Mouse (Mus musculus): ENCODE results near the gene Pex26. TPM values are rescaled to one million over a fixed set of nuclear protein-coding genes. Genes with fewer than 3 reads are reported as not detected.

Gene Pex26
- total and polyA plus RNA-seq, 3 experiments: 2.8 to 3.3 (median 3.2) TPM

DNA sequence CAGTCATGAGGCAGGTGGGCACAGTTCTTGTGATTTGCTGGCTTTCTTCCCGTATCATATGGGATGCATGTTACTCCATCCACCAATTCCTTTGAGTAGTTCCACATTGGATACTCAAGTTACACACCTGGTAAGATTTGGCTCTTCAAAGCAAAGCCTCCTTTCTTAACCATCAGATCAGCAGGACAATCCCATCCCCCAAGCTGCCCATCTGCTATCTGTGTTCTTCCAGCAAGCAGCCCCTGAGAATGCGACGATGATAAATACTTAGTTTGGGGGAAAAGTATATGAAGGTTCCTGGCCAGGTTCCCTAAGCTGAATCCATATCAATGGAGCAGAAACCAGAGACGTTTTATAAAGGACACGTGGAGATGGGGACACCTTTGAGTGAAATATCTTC is 30.8 kb downstream of the Pex26 start:
- Histone ChIP-seq H3K9me3 (replicated peaks; ENCODE audit: low read length) (peaks cover 6% of the 10 kb centered on the region), H3K4me2 (ENCODE audit: insufficient read depth, low read depth, poor library complexity, severe bottlenecking) (no peak overlapping the region), H3K27ac (ENCODE audit: insufficient read depth, low read depth) (no peak overlapping the region), H3K36me3 (replicated peaks in 1 of 2; ENCODE audit: control insufficient read depth in 1 of 2, insufficient read depth in 1 of 2, low read length in 1 of 2) (no peaks in the 10 kb centered on the region), H3K79me2 (replicated peaks; ENCODE audit: control insufficient read depth, extremely low read depth, insufficient read depth, poor library complexity, severe bottlenecking) (no peaks in the 10 kb centered on the region), H3K4me1 (ENCODE audit: control insufficient read depth in 1 of 2, insufficient read depth in 2 of 2) (peaks cover 4 to 6% of the 10 kb centered on the region in 2 experiments; a peak in 3 of 4 replicates), H3K9ac (ENCODE audit: insufficient read depth, low read depth) (no peak overlapping the region), H3K4me3 (replicated peaks in 1 of 3; ENCODE audit: low read depth in 2 of 3, low read length in 2 of 3, poor library complexity in 1 of 3) (no peak overlapping the region), H3K27me3 (replicated peaks) (no peaks in the 10 kb centered on the region)
- dilution Hi-C loops (cut with MboI; ENCODE audit: extremely low pct_ligation_motif_present, extremely low pct_unique_long_range_greater_than_20kb, low sequenced_read_pairs) (no loop called here), in situ Hi-C loops (cut with MboI; ENCODE audit: low pct_ligation_motif_present, low pct_unique_long_range_greater_than_20kb, low sequenced_read_pairs) (no loop called here)
- no peak for DNase-seq (ENCODE audit: extremely low read depth)
- no peak for TF ChIP-seq TBP (conservative IDR thresholded peaks at IDR 0.05; ENCODE audit: low read depth, low read length)

DNA sequence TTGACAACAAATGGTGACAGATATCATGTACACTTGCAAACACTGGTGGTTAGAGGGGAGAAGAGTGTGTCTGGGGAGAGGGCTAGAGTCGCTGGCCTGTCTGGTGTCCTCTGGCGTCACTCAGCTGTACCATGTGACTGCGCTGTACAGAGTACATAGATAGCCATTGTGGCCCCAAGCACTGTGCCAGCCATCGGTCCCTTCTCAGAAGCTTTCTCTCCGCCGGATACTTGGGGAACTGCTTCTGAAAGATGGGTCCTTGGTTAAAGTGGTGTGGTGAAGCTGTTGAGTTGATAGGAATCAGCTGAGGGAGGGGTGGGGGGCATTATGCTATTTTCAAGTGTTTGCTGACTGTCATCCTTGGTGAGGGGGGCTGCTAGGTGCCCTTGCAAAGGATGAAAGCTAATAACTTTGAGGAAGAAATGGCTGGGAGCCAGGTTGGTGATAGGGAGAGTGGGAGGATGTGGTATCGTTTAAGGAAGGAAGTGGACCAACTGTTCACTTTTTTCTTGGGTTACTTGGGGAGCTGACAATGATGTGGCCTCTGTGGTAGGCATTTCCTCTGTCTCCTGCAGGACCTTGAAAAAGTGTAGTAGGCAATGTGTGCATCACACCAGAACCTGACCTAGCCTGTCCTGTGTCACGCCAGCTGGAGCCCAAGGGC is 31.3 kb downstream of the Pex26 start:
- Histone ChIP-seq H3K4me3 (replicated peaks in 1 of 3; ENCODE audit: low read depth in 2 of 3, low read length in 2 of 3, poor library complexity in 1 of 3) (no peak overlapping the region), H3K36me3 (replicated peaks in 1 of 2; ENCODE audit: control insufficient read depth in 1 of 2, insufficient read depth in 1 of 2, low read length in 1 of 2) (no peaks in the 10 kb centered on the region), H3K9me3 (replicated peaks; ENCODE audit: low read length) (peaks cover 6% of the 10 kb centered on the region), H3K79me2 (replicated peaks; ENCODE audit: control insufficient read depth, extremely low read depth, insufficient read depth, poor library complexity, severe bottlenecking) (no peaks in the 10 kb centered on the region), H3K9ac (ENCODE audit: insufficient read depth, low read depth) (no peak overlapping the region), H3K4me2 (ENCODE audit: insufficient read depth, low read depth, poor library complexity, severe bottlenecking) (no peak overlapping the region), H3K27ac (ENCODE audit: insufficient read depth, low read depth) (no peak overlapping the region), H3K4me1 (ENCODE audit: control insufficient read depth in 1 of 2, insufficient read depth in 2 of 2) (peaks cover 4 to 6% of the 10 kb centered on the region in 2 experiments; a peak in 3 of 4 replicates), H3K27me3 (replicated peaks) (no peaks in the 10 kb centered on the region)
- in situ Hi-C loops (cut with MboI; ENCODE audit: low pct_ligation_motif_present, low pct_unique_long_range_greater_than_20kb, low sequenced_read_pairs) (no loop called here), dilution Hi-C loops (cut with MboI; ENCODE audit: extremely low pct_ligation_motif_present, extremely low pct_unique_long_range_greater_than_20kb, low sequenced_read_pairs) (no loop called here)
- TF ChIP-seq ZC3H11A (IDR thresholded peaks at IDR 0.05; ENCODE audit: low read depth, low read length): no peak
- no peak for TF ChIP-seq KAT2A (IDR thresholded peaks at IDR 0.05; ENCODE audit: insufficient replicate concordance, low read length)
- TF ChIP-seq USF1 (IDR thresholded peaks at IDR 0.05; ENCODE audit: low read depth, low read length): no peak
- TF ChIP-seq JUN (IDR thresholded peaks at IDR 0.05; ENCODE audit: insufficient read depth, low read depth, low read length): no peak
- no peak for TF ChIP-seq ELF1 (IDR thresholded peaks at IDR 0.05; ENCODE audit: low read depth, low read length)
- no peak for TF ChIP-seq HCFC1 (IDR thresholded peaks at IDR 0.05; ENCODE audit: low read depth, low read length)
- TF ChIP-seq NRF1 (IDR thresholded peaks at IDR 0.05; ENCODE audit: low read depth, low read length): no peak
- no peak for TF ChIP-seq TCF12 (IDR thresholded peaks at IDR 0.05; ENCODE audit: low read depth, low read length)
- no peak for TF ChIP-seq CHD2 (IDR thresholded peaks at IDR 0.05; ENCODE audit: low read length)
- no peak for TF ChIP-seq ZKSCAN1 (IDR thresholded peaks at IDR 0.05; ENCODE audit: borderline replicate concordance, low read depth, low read length)
- no peak for DNase-seq (ENCODE audit: extremely low read depth)

DNA sequence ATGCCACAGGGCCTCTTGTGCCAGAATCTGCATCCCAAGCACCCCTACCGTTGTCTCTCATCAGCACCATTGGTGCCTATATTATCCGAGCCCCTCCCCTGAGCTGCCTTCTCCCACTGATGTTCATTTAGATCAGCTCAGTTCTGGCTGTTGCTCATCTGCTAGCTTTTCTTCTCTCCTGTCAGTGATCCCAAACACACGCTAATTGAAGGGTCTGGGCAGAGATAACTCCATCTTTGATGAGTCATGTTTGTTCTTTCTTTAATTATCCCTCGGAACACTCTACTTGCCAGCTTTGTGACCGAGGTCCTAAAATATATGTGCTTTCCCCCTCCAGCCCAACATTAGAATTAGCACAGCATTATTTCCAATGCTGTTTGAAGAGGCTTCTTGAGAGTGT is 31.9 kb downstream of the Pex26 start:
- Histone ChIP-seq H3K27me3 (replicated peaks) (no peaks in the 10 kb centered on the region), H3K4me1 (ENCODE audit: control insufficient read depth in 1 of 2, insufficient read depth in 2 of 2) (peaks cover 4 to 5% of the 10 kb centered on the region in 2 experiments; a peak in 3 of 4 replicates), H3K27ac (ENCODE audit: insufficient read depth, low read depth) (no peak overlapping the region), H3K4me2 (ENCODE audit: insufficient read depth, low read depth, poor library complexity, severe bottlenecking) (no peak overlapping the region), H3K9ac (ENCODE audit: insufficient read depth, low read depth) (no peak overlapping the region), H3K4me3 (replicated peaks in 1 of 3; ENCODE audit: low read depth in 2 of 3, low read length in 2 of 3, poor library complexity in 1 of 3) (no peak overlapping the region), H3K79me2 (replicated peaks; ENCODE audit: control insufficient read depth, extremely low read depth, insufficient read depth, poor library complexity, severe bottlenecking) (no peaks in the 10 kb centered on the region), H3K9me3 (replicated peaks; ENCODE audit: low read length) (peaks cover 6% of the 10 kb centered on the region), H3K36me3 (replicated peaks in 1 of 2; ENCODE audit: control insufficient read depth in 1 of 2, insufficient read depth in 1 of 2, low read length in 1 of 2) (no peaks in the 10 kb centered on the region)
- in situ Hi-C loops (cut with MboI; ENCODE audit: low pct_ligation_motif_present, low pct_unique_long_range_greater_than_20kb, low sequenced_read_pairs): no loop called here
- dilution Hi-C loops (cut with MboI; ENCODE audit: extremely low pct_ligation_motif_present, extremely low pct_unique_long_range_greater_than_20kb, low sequenced_read_pairs): no loop called here
- no peak for DNase-seq (ENCODE audit: extremely low read depth)
- TF ChIP-seq ZC3H11A (IDR thresholded peaks at IDR 0.05; ENCODE audit: low read depth, low read length): no peak
- no peak for TF ChIP-seq CTCF (conservative IDR thresholded peaks at IDR 0.05 in 1 of 2, IDR thresholded peaks at IDR 0.05 in 1 of 2; ENCODE audit: low read depth in 2 of 2, low read length in 2 of 2)
- no peak for TF ChIP-seq KAT2A (IDR thresholded peaks at IDR 0.05; ENCODE audit: insufficient replicate concordance, low read length)
- no peak for TF ChIP-seq RAD21 (IDR thresholded peaks at IDR 0.05; ENCODE audit: low read depth, low read length)
- no peak for TF ChIP-seq EP300 (IDR thresholded peaks at IDR 0.05; ENCODE audit: low read length)
- TF ChIP-seq BHLHE40 (IDR thresholded peaks at IDR 0.05; ENCODE audit: low read depth, low read length): no peak
- TF ChIP-seq IRF4 (IDR thresholded peaks at IDR 0.05; ENCODE audit: low read depth, low read length): no peak
- TF ChIP-seq UBTF (IDR thresholded peaks at IDR 0.05; ENCODE audit: low read depth, low read length): no peak
- TF ChIP-seq USF2 (conservative IDR thresholded peaks at IDR 0.05; ENCODE audit: low read depth, low read length): no peak
- no peak for TF ChIP-seq JUND (conservative IDR thresholded peaks at IDR 0.05; ENCODE audit: low read depth, low read length)
- TF ChIP-seq SIN3A (IDR thresholded peaks at IDR 0.05; ENCODE audit: low read length): no peak
- no peak for TF ChIP-seq MAFK (IDR thresholded peaks at IDR 0.05; ENCODE audit: insufficient replicate concordance, low read length)
- TF ChIP-seq TCF12 (IDR thresholded peaks at IDR 0.05; ENCODE audit: low read depth, low read length): no peak
